Comparison of ENCODE assay signal across 30 mouse cellular contexts in genomic region chr6:98928365-98928764, GRCm38 (mm10).
DNase-seq lines count a peak whose midpoint lies in the region; ATAC-seq and TF ChIP-seq lines count a peak whose summit lies in the region.
"Had no signal": no experiment of that assay in that cellular context is flagged by ENCODE, and none has a peak within 500 bp of the region (broad histone marks: within the 10 kb centered on the region; RNA-seq: fewer than 3 reads in every experiment).

No protein-coding gene starts in this region.

- H3K9ac ChIP-seq in forebrain, embryonic 12.5 days: no peak overlapping the region
- H3K9ac ChIP-seq in CH12.LX (ENCODE audit: insufficient read depth, low read depth): no peak overlapping the region
- H3K9ac ChIP-seq in forebrain, embryonic 15.5 days (replicated peaks): no peak overlapping the region
- H3K9ac ChIP-seq: embryonic facial prominence, embryonic 12.5 days; heart, embryonic 12.5 days; intestine, embryonic 15.5 days; liver, embryonic 14.5 days; lung, embryonic 14.5 days; neural tube, embryonic 12.5 days had no signal

- no peak for DNase-seq in forebrain, embryonic 10.5 days (ENCODE audit: extremely low spot score, low spot score)
- no peak for DNase-seq in CH12.LX (ENCODE audit: extremely low read depth)
- DNase-seq in R1 (ENCODE audit: low read depth, low spot score): peak; percentile 39
- no peak for DNase-seq in adrenal gland, adult 8-10 months
- DNase-seq in limb, embryonic 10.5 days (ENCODE audit: low spot score): no peak
- DNase-seq: adrenal gland, postnatal 14 days; cerebellum, adult 11-12 months; cerebellum, adult 9-11 months; embryo, embryonic 11 days; heart, postnatal 4 days; kidney, adult 8-10 months; kidney, postnatal 4 days; liver; lung, postnatal 14 days; right cerebral cortex, postnatal 4 days; thymus, adult 2 months; thymus, postnatal 36 days had no signal

- dilution Hi-C loops in CH12.LX (cut with MboI; ENCODE audit: extremely low pct_ligation_motif_present, extremely low pct_unique_long_range_greater_than_20kb, low sequenced_read_pairs): no loop called here

- no peak for TF ChIP-seq RAD21 in CH12.LX (IDR thresholded peaks at IDR 0.05; ENCODE audit: low read depth, low read length)

- in situ Hi-C loops in CH12.LX (cut with MboI; ENCODE audit: low pct_ligation_motif_present, low pct_unique_long_range_greater_than_20kb, low sequenced_read_pairs): loop anchor here (25.0 kb wide), 1 partner anchor 391 kb away; no protein-coding TSS in a partner anchor

- no peak for TF ChIP-seq CTCF in CH12.LX (conservative IDR thresholded peaks at IDR 0.05 in 1 of 2, IDR thresholded peaks at IDR 0.05 in 1 of 2; ENCODE audit: low read depth in 2 of 2, low read length in 2 of 2)

- no peaks in the 10 kb centered on the region for H3K27me3 ChIP-seq in forebrain, embryonic 12.5 days
- H3K27me3 ChIP-seq in forebrain, embryonic 10.5 days (ENCODE audit: poor library complexity, severe bottlenecking): no peaks in the 10 kb centered on the region
- no peaks in the 10 kb centered on the region for H3K27me3 ChIP-seq in CH12.LX (replicated peaks)
- H3K27me3 ChIP-seq in forebrain, embryonic 15.5 days: no peaks in the 10 kb centered on the region
- no peaks in the 10 kb centered on the region; the same call in 1 of the 2 replicates for H3K27me3 ChIP-seq in limb, embryonic 10.5 days (ENCODE audit: low read depth, poor library complexity, severe bottlenecking)
- H3K27me3 ChIP-seq: embryonic facial prominence, embryonic 12.5 days; heart, embryonic 12.5 days; intestine, embryonic 15.5 days; neural tube, embryonic 12.5 days had no signal

- TF ChIP-seq POLR2A in CH12.LX (IDR thresholded peaks at IDR 0.05; ENCODE audit: low read depth, low read length): no peak; the same call in 1 of the 2 replicates

- 0 out of 2 replicates have a peak overlapping the region, but pooled peaks have one; percentile 6 for H3K27ac ChIP-seq in forebrain, embryonic 12.5 days
- H3K27ac ChIP-seq in forebrain, embryonic 10.5 days: no peak overlapping the region
- no peak overlapping the region for H3K27ac ChIP-seq in CH12.LX (ENCODE audit: insufficient read depth, low read depth)
- H3K27ac ChIP-seq in forebrain, embryonic 15.5 days (replicated peaks): no peak overlapping the region
- no peak overlapping the region for H3K27ac ChIP-seq in limb, embryonic 10.5 days
- H3K27ac ChIP-seq: embryonic facial prominence, embryonic 12.5 days; intestine, embryonic 15.5 days; kidney, postnatal 0 days; liver, embryonic 14.5 days; midbrain, embryonic 10.5 days; neural tube, embryonic 12.5 days had no signal

- H3K9me3 ChIP-seq in forebrain, embryonic 12.5 days: no peaks in the 10 kb centered on the region
- H3K9me3 ChIP-seq in forebrain, embryonic 10.5 days: 0 out of 2 replicates have a peak, but pooled peaks cover 4% of the 10 kb centered on the region
- no peaks in the 10 kb centered on the region for H3K9me3 ChIP-seq in CH12.LX (replicated peaks; ENCODE audit: low read length)
- H3K9me3 ChIP-seq in forebrain, embryonic 15.5 days: no peaks in the 10 kb centered on the region
- H3K9me3 ChIP-seq in limb, embryonic 10.5 days (replicated peaks): no peaks in the 10 kb centered on the region
- H3K9me3 ChIP-seq: embryonic facial prominence, embryonic 12.5 days; heart, embryonic 12.5 days; intestine, embryonic 15.5 days; midbrain, embryonic 10.5 days; neural tube, embryonic 12.5 days had no signal

- TF ChIP-seq EP300 in CH12.LX (IDR thresholded peaks at IDR 0.05; ENCODE audit: low read length): no peak

- H3K4me1 ChIP-seq in forebrain, embryonic 12.5 days: peaks cover 14% of the 10 kb centered on the region
- peaks cover 10% of the 10 kb centered on the region; the same call in 1 of the 2 replicates for H3K4me1 ChIP-seq in forebrain, embryonic 10.5 days
- H3K4me1 ChIP-seq in CH12.LX (ENCODE audit: control insufficient read depth in 1 of 2, insufficient read depth in 2 of 2): peaks cover 4 to 13% of the 10 kb centered on the region in 2 experiments; a peak in 2 of 4 replicates
- peaks cover 29% of the 10 kb centered on the region for H3K4me1 ChIP-seq in forebrain, embryonic 15.5 days
- peaks cover 5% of the 10 kb centered on the region for H3K4me1 ChIP-seq in limb, embryonic 10.5 days
- H3K4me1 ChIP-seq: embryonic facial prominence, embryonic 12.5 days; heart, embryonic 12.5 days; intestine, embryonic 15.5 days; midbrain, embryonic 10.5 days had no signal

- H3K4me3 ChIP-seq in forebrain, embryonic 12.5 days (replicated peaks): no peak overlapping the region
- H3K4me3 ChIP-seq in forebrain, embryonic 10.5 days: no peak overlapping the region
- no peak overlapping the region for H3K4me3 ChIP-seq in CH12.LX (replicated peaks in 1 of 3; ENCODE audit: low read depth in 2 of 3, low read length in 2 of 3, poor library complexity in 1 of 3)
- H3K4me3 ChIP-seq in forebrain, embryonic 15.5 days: no peak overlapping the region
- H3K4me3 ChIP-seq in limb, embryonic 10.5 days: no peak overlapping the region
- H3K4me3 ChIP-seq: embryonic facial prominence, embryonic 12.5 days; heart, embryonic 12.5 days; intestine, embryonic 15.5 days; midbrain, embryonic 10.5 days; myocyte; neural tube, embryonic 12.5 days had no signal

- peak; percentile 83; the same call in 1 of the 2 replicates for ATAC-seq in forebrain, embryonic 12.5 days (ENCODE audit: low FRiP score)
- peak; percentile 73 for ATAC-seq in forebrain, embryonic 15.5 days (replicated peaks)
- ATAC-seq: hindbrain, embryonic 16.5 days; intestine, embryonic 15.5 days; midbrain, embryonic 16.5 days had no signal

- H3K36me3 ChIP-seq in forebrain, embryonic 12.5 days (replicated peaks): peaks cover 16% of the 10 kb centered on the region
- H3K36me3 ChIP-seq in forebrain, embryonic 10.5 days (replicated peaks): peaks cover 64% of the 10 kb centered on the region
- H3K36me3 ChIP-seq in CH12.LX (replicated peaks in 1 of 2; ENCODE audit: control insufficient read depth in 1 of 2, insufficient read depth in 1 of 2, low read length in 1 of 2): peaks cover 43 to 69% of the 10 kb centered on the region in 2 experiments
- H3K36me3 ChIP-seq in forebrain, embryonic 15.5 days: no peaks in the 10 kb centered on the region
- peaks cover 16% of the 10 kb centered on the region for H3K36me3 ChIP-seq in limb, embryonic 10.5 days

- no peak overlapping the region for H3K4me2 ChIP-seq in forebrain, embryonic 12.5 days
- H3K4me2 ChIP-seq in CH12.LX (ENCODE audit: insufficient read depth, low read depth, poor library complexity, severe bottlenecking): no peak overlapping the region
- peak overlapping the region; percentile 21; the same call in 1 of the 2 replicates for H3K4me2 ChIP-seq in forebrain, embryonic 15.5 days (replicated peaks)
- H3K4me2 ChIP-seq: embryonic facial prominence, embryonic 12.5 days; heart, embryonic 12.5 days; intestine, embryonic 15.5 days; lung, embryonic 14.5 days; neural tube, embryonic 12.5 days had no signal

- no peaks in the 10 kb centered on the region for H3K79me2 ChIP-seq in CH12.LX (replicated peaks; ENCODE audit: control insufficient read depth, extremely low read depth, insufficient read depth, poor library complexity, severe bottlenecking)

- WGBS in forebrain, embryonic 12.5 days: 55% methylated on average over 8 of the region's 8 CpGs
- 90% methylated on average over 8 of the region's 8 CpGs for WGBS in forebrain, embryonic 10.5 days
- 20% methylated on average over 8 of the region's 8 CpGs for WGBS in forebrain, embryonic 15.5 days
- 88% methylated on average over 8 of the region's 8 CpGs for WGBS in limb, embryonic 10.5 days

TF ChIP-seq in CH12.LX, 34 proteins besides CTCF, POLR2A, EP300 and RAD21:
- no peak for TF ChIP-seq IRF4 (IDR thresholded peaks at IDR 0.05; ENCODE audit: low read depth, low read length)
- TF ChIP-seq CHD2 (IDR thresholded peaks at IDR 0.05; ENCODE audit: low read length): no peak
- TF ChIP-seq POLR2AphosphoS2 (IDR thresholded peaks at IDR 0.05; ENCODE audit: low read depth, low read length): peak; percentile 56; the same call in 1 of the 2 replicates
- no peak for TF ChIP-seq JUN (IDR thresholded peaks at IDR 0.05; ENCODE audit: insufficient read depth, low read depth, low read length)
- no peak for TF ChIP-seq ETS1 (conservative IDR thresholded peaks at IDR 0.05; ENCODE audit: low read depth, low read length)
TF ChIP-seq in CH12.LX: peak in this region for 1.
